Mouse (Mus musculus): Measurements from ENCODE around the gene Knstrn.

DNA sequence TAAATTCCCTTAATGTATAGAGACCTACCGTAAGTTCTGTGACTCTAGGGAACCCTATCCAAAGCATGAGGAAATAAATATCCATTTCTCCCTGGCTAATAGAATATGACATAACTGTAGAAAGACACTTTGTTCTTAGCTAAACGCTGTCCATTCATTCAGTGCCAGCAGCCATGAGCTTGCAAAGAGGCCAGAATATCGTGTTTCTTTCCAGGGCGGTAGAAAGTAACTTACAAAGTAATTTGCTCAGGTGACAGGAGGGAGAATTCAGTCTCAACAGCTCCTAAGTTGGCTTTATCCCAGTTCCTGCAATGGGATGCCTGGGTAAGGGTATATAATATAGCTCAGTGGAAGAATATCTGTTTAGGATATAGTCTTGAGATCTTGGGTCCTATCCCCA, 10.6 kb downstream of the Knstrn start:
- no peak for TF ChIP-seq CTCF (IDR thresholded peaks at IDR 0.05; ENCODE audit: insufficient read depth, low read depth, low read length)
- TF ChIP-seq POLR2A (IDR thresholded peaks at IDR 0.05; ENCODE audit: insufficient read depth, low read depth, low read length) = no peak
